Mouse (Mus musculus) olfactory bulb, adult 2 months (tissue): ENCODE measurements around the gene Cdc25b. TPM values are rescaled to one million over a fixed set of nuclear protein-coding genes. Genes with fewer than 3 reads are reported as not detected.

ENCODE experiments used
- H3K27ac ChIP-seq: fragments of 200-500 bp; 2 replicates; pipeline ENCODE4 v1.5.1; 2012; ENCODE audit warnings: low read depth, low read length; ENCODE audit not compliant: insufficient read depth
- H3K4me1 ChIP-seq: fragments of 200-500 bp; 2 replicates; pipeline ENCODE4 v1.6.1; 2012; ENCODE audit warnings: low read length; ENCODE audit not compliant: control insufficient read depth, insufficient read depth
- H3K4me3 ChIP-seq: fragments of 200-500 bp; 2 replicates; pipeline ENCODE4 v1.5.1; 2012; ENCODE audit warnings: mild to moderate bottlenecking, low read depth, low read length, moderate library complexity; ENCODE audit not compliant: insufficient read depth
- CTCF ChIP-seq: fragments of 200-500 bp; IDR thresholded peaks from 2 replicates; pipeline ENCODE4 v1.5.1; 2012; ENCODE audit warnings: low read depth, mild to moderate bottlenecking, low read length, moderate library complexity; ENCODE audit not compliant: insufficient read depth
- POLR2A ChIP-seq: fragments of 200-500 bp; IDR thresholded peaks from 2 replicates; pipeline ENCODE4 v1.6.1; 2012; ENCODE audit warnings: mild to moderate bottlenecking, low read depth, low read length, moderate library complexity; ENCODE audit not compliant: insufficient read depth
- WGBS: fragments of 180-500 bp; shearing (Covaris S2); methylation state at CpG from one replicate; pipeline ENCODE4 v1.1.7; 2018; 5-methylcytosine and 5-hydroxymethylcytosine counted together
- polyA plus RNA-seq: library from polyadenylated mRNA; stranded (reverse); fragments of >200 nt; gene quantifications from 2 replicates; pipeline ENCODE4 v1.2.4, GENCODE M21; 2012; ENCODE audit warnings: low replicate concordance; ENCODE audit not compliant: missing spikeins, insufficient read depth, insufficient read length

The Cdc25b gene
- polyA plus RNA-seq, 1 experiment, result not detected

GRCm38 (mm10) chr2:131171401-131172104 is 15.2 kb upstream of the Cdc25b start:
- WGBS, result 36% methylated on average over 43 of the region's 43 CpGs
- Histone ChIP-seq H3K4me3 (peak overlapping the region; percentile 25; the same call in 1 of the 2 replicates), H3K4me1 (peaks cover 13% of the 10 kb centered on the region), H3K27ac (no peak overlapping the region)
- TF ChIP-seq CTCF (no peak), POLR2A (no peak)

DNA sequence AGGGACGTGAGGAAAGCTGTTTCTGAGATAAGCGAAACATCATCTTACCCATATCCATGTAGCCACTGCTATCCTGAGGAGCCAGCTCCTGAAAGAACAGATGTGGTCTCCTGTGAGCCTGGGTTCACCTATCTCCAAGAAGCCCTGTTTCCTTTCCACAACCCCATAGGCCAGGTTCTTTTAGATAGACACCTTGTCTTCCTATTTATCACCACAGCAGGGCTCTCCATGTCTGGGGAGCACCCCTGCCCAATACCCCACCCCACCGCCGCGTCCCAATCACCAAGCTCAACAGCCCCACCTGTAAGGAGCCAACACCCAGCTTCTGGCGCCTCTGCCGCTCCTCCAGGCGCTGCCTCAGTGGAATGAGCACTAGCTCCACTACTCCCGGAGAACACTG is 14.4 kb upstream of the Cdc25b start:
- Histone ChIP-seq H3K27ac (no peak overlapping the region), H3K4me3 (no peak overlapping the region), H3K4me1 (peaks cover 21% of the 10 kb centered on the region)
- 79% methylated on average over 9 of the region's 9 CpGs for WGBS
- TF ChIP-seq POLR2A (no peak), CTCF (no peak)

GRCm38 (mm10) chr2:131174700-131175099 is 12.0 kb upstream of the Cdc25b start:
- no peak for TF ChIP-seq CTCF
- TF ChIP-seq POLR2A, result no peak
- Histone ChIP-seq H3K27ac (no peak overlapping the region), H3K4me1 (peaks cover 40% of the 10 kb centered on the region), H3K4me3 (peak overlapping the region; percentile 52)
- WGBS, result 5% methylated on average over 11 of the region's 11 CpGs

DNA sequence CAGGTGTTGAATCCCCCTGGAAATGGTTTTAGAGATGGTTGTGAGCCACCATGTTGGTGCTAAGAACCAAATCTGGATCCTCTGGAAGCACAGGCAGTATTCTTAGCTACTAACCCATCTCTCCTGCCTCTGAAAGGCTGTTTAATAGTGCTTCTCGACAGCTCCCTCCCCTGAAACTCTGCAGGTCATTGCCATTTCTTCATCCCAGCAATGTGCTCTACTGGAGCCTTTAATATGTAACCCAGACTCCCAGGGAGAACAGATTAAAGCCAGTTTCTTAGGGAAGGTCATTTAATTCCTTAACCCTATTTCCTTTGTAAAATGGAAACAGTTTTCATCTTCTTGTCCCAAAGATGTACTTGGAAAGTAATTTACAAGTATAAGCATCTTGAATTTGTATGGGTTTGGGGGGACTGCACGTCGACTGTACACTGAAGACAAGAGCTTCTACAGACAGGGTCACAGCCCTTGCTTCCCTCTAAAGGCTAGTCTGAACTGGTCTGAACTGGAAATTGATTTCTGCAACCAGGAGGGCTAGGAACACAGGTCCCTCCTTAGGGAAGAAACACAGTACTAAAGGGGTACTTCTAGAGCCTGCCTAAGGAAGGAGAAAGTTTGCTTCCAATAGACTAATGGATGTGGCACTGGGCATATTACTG is 11.3 kb upstream of the Cdc25b start:
- no peak overlapping the region for H3K4me3 ChIP-seq
- peaks cover 40% of the 10 kb centered on the region for H3K4me1 ChIP-seq
- no peak overlapping the region for H3K27ac ChIP-seq
- WGBS, result 63% methylated on average over 3 of the region's 3 CpGs
- no peak for TF ChIP-seq POLR2A
- no peak for TF ChIP-seq CTCF

DNA sequence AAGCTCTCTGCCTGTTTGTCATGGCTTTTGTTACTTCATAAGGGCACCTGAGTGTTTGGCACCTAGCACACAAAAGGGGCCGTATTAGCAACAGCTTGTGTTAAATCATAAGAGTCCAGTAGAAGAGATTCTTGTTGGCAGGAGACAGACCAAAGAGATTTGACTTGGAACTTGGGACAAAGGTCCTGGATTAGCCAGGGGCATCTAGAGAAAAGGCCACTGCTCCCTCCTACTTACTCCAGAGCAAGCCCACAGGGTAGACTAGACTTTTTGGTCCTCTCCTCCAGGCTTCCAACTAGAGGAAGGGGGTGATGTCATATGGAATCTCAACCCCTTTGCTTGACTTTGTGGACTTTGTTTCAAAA is 10.8 kb upstream of the Cdc25b start:
- 84% methylated on average over 1 of the region's 1 CpGs for WGBS
- Histone ChIP-seq H3K4me3 (no peak overlapping the region), H3K4me1 (peaks cover 37% of the 10 kb centered on the region), H3K27ac (no peak overlapping the region)
- no peak for TF ChIP-seq CTCF
- no peak for TF ChIP-seq POLR2A

DNA sequence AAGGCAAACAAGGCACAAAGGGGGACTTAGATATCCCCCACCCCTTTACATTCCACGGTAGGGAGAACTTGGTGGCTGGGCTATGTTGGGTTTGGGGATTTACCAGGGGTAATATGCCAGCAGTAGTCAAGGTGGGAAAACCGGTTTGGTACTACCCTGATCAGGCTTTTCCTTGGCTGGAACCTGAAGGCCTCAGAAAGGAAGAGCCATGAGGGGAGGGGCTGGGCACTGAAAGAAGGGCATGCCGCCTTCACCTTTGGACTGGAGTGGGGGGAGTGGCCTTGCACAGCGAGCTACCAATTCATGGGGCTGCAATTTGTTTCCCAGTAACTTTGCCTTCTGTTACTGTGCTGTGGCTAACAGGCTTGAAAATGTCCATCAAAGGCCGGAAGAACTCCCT is 10.3 kb upstream of the Cdc25b start:
- no peak for TF ChIP-seq POLR2A
- TF ChIP-seq CTCF, result no peak
- Histone ChIP-seq H3K4me1 (peaks cover 32% of the 10 kb centered on the region), H3K27ac (no peak overlapping the region), H3K4me3 (no peak overlapping the region)
- 48% methylated on average over 5 of the region's 5 CpGs for WGBS

GRCm38 (mm10) chr2:131177932-131178331 is 8.8 kb upstream of the Cdc25b start:
- peak overlapping the region; percentile 76 for H3K4me3 ChIP-seq
- WGBS, result 52% methylated on average over 9 of the region's 9 CpGs
- H3K27ac ChIP-seq, result no peak overlapping the region
- peaks cover 29% of the 10 kb centered on the region for H3K4me1 ChIP-seq
- TF ChIP-seq CTCF (no peak), POLR2A (no peak)

- no peak for TF ChIP-seq CTCF
- TF ChIP-seq POLR2A, result no peak
- H3K4me1 ChIP-seq, result peaks cover 29% of the 10 kb centered on the region
- H3K27ac ChIP-seq, result 0 out of 2 replicates have a peak overlapping the region, but pooled peaks have one; percentile 66
- peak overlapping the region; percentile 76 for H3K4me3 ChIP-seq
- 9% methylated on average over 26 of the region's 26 CpGs for WGBS
Observed at GRCm38 (mm10) chr2:131178828-131179245, 7.9 kb upstream of the Cdc25b start.

DNA sequence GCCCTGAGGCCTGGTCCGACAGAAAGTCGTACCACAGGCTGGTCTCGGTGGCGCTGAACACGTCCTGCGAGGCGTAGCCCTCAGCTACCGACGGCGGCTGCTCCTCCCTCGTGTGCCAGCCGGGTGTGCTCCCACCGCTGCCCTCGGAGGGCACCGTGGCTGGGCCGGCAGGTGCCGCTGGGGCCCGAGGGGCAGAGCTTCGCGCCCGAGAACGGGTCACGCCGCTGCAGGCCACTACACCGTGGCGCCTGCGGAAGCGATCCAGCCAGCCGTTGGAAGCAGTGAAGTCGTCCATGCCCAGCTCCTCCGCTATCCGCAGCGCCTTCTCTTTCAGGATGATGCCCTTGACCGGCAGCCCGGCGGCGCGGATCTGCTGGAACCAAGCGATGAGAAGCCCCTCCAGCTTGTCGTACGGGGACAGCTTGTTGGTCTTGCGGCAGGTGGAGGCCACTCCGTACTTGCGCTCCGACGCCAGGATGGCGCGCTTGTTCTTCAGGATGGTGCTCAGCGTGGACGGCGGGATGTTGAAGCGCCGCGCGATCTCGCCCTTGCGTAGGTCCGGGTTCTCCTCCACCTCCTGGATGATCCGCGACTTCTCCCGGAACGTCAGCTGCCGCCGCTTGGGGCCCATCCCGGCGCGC is 7.4 kb upstream of the Cdc25b start:
- under 1% methylated on average over 67 of the region's 67 CpGs for WGBS
- H3K27ac ChIP-seq, result peak overlapping the region; percentile 66

More for the DNA sequence above, 7.4 kb upstream of the Cdc25b start:
- no peak for TF ChIP-seq POLR2A
- no peak for TF ChIP-seq CTCF
- peak overlapping the region; percentile 76 for H3K4me3 ChIP-seq
- peaks cover 29% of the 10 kb centered on the region for H3K4me1 ChIP-seq
